Mouse (Mus musculus) neural tube, embryonic 14.5 days (tissue): ENCODE results near the gene Ino80b. TPM values are rescaled to one million over a fixed set of nuclear protein-coding genes. Genes with fewer than 3 reads are reported as not detected.
A peak's percentile ranks its signal among the peaks of the same experiment; 100 is the strongest.

Source experiments
- ATAC-seq: fragments of 200-750 bp; cut with Nextera tagmentation; 2 replicates; pipeline ENCODE4 v1.8.0; 2017; ENCODE audit warnings: low read depth, mild to moderate bottlenecking, moderate TSS enrichment, moderate library complexity
- H3K27ac ChIP-seq: fragments of 300-500 bp; sonication (generic); 2 replicates; pipeline ENCODE4 v1.5.1; 2014; ENCODE audit warnings: low read depth, mild to moderate bottlenecking, control low read depth, low read length, moderate library complexity, mixed read lengths
- H3K27me3 ChIP-seq: fragments of 300-500 bp; sonication (generic); 2 replicates; pipeline ENCODE4 v1.6.1; 2014; ENCODE audit warnings: low read length; ENCODE audit not compliant: control insufficient read depth, insufficient read depth
- H3K36me3 ChIP-seq: fragments of 300-500 bp; sonication (generic); 2 replicates; pipeline ENCODE4 v1.6.1; 2014; ENCODE audit warnings: low read length, mixed read lengths; ENCODE audit not compliant: control insufficient read depth, insufficient read depth
- H3K4me1 ChIP-seq: fragments of 300-500 bp; sonication (generic); 2 replicates; pipeline ENCODE4 v1.6.1; 2014; ENCODE audit warnings: low read length; ENCODE audit not compliant: control insufficient read depth, insufficient read depth
- H3K4me2 ChIP-seq: fragments of 300-500 bp; sonication (generic); 2 replicates; pipeline ENCODE4 v1.6.1; 2014; ENCODE audit warnings: mild to moderate bottlenecking, low read depth, low read length, control low read depth
- H3K4me3 ChIP-seq: fragments of 300-500 bp; sonication (generic); 2 replicates; pipeline ENCODE4 v1.5.1; 2014; ENCODE audit warnings: low read depth, low read length, control low read depth, mixed read lengths
- H3K9ac ChIP-seq: fragments of 300-500 bp; sonication (generic); replicated peaks from 2 replicates; pipeline ENCODE4 v1.6.1; 2014; ENCODE audit warnings: low read depth, mild to moderate bottlenecking, control low read depth, low read length, mixed read lengths
- H3K9me3 ChIP-seq: fragments of 300-500 bp; sonication (generic); 2 replicates; pipeline ENCODE4 v1.6.1; 2016; ENCODE audit warnings: low read length; ENCODE audit not compliant: control insufficient read depth
- WGBS: fragments of 180-500 bp; shearing (Covaris S2); extraction: QIAGEN DNeasy Blood & Tissue Kit; methylation state at CpG from one replicate; pipeline ENCODE4 v1.1.7; 2014; 5-methylcytosine and 5-hydroxymethylcytosine counted together
- polyA plus RNA-seq: library from polyadenylated mRNA; unstranded; fragments of >200 nt; fragmentation: Nextera tagmentation; extraction: Ambion mirVana; gene quantifications from 2 replicates; pipeline ENCODE4 v1.2.1, GENCODE M21; 2014

Gene Ino80b
- polyA plus RNA-seq, 1 experiment from 2014 or later = 13.5 TPM

DNA sequence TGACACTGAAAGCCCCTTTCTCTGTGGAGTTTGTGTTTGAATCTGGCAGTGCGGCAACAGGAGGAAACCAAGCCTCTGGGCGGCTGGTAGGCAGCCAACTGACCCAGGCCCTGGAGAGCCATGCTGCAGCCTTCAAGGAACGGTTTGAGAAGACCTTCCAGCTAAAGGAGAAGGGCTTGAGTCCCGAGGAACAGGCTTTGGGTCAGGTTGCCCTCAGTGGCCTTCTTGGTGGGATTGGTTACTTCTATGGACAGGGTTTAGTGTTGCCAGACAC is 8.1 kb downstream of the Ino80b start:
- H3K9me3 ChIP-seq = no peaks in the 10 kb centered on the region
- H3K4me3 ChIP-seq = no peak overlapping the region
- H3K27ac ChIP-seq = no peak overlapping the region
- H3K27me3 ChIP-seq = no peaks in the 10 kb centered on the region
- no peak overlapping the region for H3K9ac ChIP-seq
- no peak overlapping the region for H3K4me2 ChIP-seq
- WGBS = 85% methylated on average over 4 of the region's 4 CpGs
- ATAC-seq = no peak
- peaks cover 16% of the 10 kb centered on the region for H3K36me3 ChIP-seq
- peaks cover 24% of the 10 kb centered on the region for H3K4me1 ChIP-seq

DNA sequence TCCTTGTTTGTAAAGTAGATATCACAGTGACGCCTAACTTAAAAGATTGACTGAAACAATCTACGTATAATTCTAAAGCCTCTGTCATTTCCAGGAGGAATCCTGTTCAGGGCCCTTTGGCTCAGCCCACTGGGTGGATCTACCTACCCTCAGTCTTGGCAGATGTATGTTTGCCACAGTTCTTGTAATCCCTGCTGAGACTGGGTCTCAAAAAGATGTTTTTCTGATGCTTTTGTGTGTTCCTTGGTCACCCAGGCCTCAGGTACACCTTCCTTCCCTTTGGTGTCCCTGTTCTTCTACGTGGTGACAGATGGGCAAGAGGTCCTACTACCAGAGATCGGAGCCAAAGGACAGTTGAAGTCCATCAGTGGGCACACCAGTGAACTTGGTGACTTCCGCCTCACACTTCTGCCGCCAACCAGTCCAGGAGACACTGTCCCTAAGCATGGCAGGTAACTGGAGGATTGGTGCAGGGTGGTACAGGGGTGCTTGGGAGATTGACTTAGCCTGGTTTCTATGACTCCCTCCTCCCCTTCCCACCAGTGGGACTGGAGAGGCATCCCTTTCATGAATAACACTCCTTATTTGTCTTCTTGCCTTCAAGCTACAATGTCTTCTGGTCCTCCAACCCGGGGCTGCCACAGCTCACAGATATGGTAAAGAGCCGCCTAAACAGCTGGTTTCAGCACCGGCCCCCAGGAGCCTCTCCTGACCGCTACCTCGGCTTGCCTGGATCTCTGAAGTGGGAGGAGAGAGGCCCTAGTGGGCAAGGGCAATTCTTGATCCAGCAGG is 8.7 kb downstream of the Ino80b start:
- Histone ChIP-seq H3K36me3 (peaks cover 16% of the 10 kb centered on the region), H3K27me3 (no peaks in the 10 kb centered on the region), H3K9ac (peak overlapping the region; percentile 90), H3K27ac (no peak overlapping the region), H3K9me3 (no peaks in the 10 kb centered on the region), H3K4me2 (peak overlapping the region; percentile 67), H3K4me3 (peak overlapping the region; percentile 77), H3K4me1 (peaks cover 24% of the 10 kb centered on the region)
- 80% methylated on average over 11 of the region's 11 CpGs for WGBS
- ATAC-seq = no peak

DNA sequence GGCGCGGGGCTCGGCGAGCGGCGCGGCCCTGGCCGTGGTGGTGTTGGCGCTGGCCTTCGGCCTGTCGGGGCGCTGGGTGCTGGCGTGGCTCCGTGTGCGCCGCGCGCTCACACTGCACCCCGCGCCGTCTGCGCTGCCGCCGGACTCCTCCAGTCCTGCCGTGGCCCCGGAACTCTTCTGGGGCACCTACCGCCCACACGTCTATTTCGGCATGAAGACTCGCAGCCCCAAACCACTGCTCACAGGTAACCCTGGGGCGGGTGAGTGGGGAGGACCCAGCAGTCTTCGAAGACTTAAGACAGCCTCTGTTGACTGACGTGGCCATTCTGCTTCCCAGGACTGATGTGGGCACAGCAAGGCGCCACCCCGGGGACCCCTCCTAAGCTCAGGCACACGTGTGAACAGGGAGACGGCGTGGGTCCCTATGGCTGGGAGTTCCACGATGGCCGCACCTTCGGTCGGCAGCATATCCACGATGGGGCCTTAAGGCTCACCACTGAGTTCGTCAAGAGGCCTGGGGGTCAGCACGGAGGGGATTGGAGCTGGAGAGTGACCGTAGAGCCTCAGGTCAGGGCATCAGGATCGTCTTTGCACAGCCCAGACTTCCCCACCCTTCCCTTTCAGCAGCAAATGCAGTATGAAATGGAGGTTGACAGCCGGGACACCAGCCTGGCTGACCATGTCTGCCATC is 9.4 kb downstream of the Ino80b start:
- 2% methylated on average over 46 of the region's 48 CpGs for WGBS

DNA sequence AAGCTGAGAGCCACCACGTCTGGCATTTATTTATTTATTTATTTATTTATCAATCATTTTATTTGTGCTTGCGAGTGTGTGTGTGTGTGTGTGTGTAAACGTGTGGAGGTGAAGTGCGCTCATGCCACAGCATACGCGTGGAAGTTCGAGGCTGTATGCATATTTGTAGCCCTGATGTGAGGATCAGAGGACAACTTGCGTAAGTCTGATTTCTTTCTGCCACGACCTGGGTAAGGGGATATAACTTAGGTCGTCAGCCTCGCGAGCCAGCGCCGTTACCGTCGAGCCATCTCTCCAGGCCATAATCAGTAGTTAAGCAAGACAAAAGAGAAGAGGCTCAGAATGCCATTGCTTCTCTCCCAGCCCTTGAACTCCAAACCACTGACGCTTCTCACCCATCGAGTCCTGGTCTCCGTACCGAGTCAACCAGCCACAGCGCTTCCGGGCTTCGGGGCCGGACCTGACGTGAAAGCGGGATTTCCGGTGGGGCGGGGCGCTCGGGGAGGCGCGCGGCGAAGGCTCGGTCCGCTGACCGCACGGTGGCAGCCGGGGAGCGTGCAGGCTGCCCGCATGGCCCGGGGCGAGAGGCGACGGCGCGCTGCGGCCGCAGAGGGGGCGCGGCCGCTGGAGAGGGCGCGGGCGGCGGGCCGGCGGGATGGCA is 10.1 kb downstream of the Ino80b start, which contains the start of gene Mogs:
TSS of gene Mogs (plus strand) at position 486 of the 661 bp plus-strand sequence.
- peak within 1 kb of the TSS; percentile 80 for H3K27ac ChIP-seq
- H3K36me3 ChIP-seq = peaks cover 18% of the 10 kb centered on the region
- peak within 1 kb of the TSS; percentile 77 for H3K4me3 ChIP-seq
- peak within 1 kb of the TSS; percentile 67 for H3K4me2 ChIP-seq
- peak; percentile 84 for ATAC-seq
- no peaks in the 10 kb centered on the region for H3K27me3 ChIP-seq
- H3K9ac ChIP-seq = peak within 1 kb of the TSS; percentile 90
- peaks cover 22% of the 10 kb centered on the region for H3K4me1 ChIP-seq
- WGBS = under 1% methylated on average over 56 of the region's 58 CpGs
- no peaks in the 10 kb centered on the region for H3K9me3 ChIP-seq

More for the DNA sequence above, 9.4 kb downstream of the Ino80b start:
- no peaks in the 10 kb centered on the region for H3K27me3 ChIP-seq
- H3K36me3 ChIP-seq = peaks cover 18% of the 10 kb centered on the region
- peak overlapping the region; percentile 90 for H3K9ac ChIP-seq
- no peaks in the 10 kb centered on the region for H3K9me3 ChIP-seq
- H3K4me1 ChIP-seq = peaks cover 24% of the 10 kb centered on the region
- ATAC-seq = peak; percentile 13
- H3K27ac ChIP-seq = peak overlapping the region; percentile 80
- peak overlapping the region; percentile 77 for H3K4me3 ChIP-seq
- H3K4me2 ChIP-seq = peak overlapping the region; percentile 67

DNA sequence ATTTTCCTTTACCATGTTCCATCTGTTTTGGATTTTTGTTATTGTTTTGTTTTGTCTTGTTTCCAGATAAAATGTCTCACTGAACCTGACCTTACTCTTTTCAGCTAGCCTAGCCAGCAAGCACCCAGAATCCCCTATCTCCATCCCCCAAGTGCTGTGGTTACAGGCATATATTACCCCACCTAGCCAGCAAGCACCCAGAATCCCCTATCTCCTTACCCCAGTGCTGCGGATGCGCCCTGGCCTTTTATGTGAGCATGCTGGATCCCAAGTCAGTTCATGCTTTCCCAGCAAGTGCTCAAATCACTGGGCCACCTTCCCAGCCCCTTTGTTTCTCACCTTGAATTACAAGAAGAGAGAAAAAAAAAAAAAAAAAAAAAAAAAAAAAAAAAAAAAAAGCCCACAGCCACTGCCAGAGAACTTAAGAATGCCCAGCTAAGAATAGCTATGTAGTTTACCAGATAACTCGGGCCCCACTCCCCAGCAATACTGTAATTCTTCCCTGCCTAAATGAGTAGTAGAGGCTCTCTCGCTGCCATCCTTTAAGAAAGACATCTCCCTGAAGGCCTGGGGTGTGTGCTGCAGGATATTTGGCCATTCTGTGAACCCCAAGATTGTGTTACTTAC is 13.6 kb downstream of the Ino80b start:
- Histone ChIP-seq H3K9me3 (no peaks in the 10 kb centered on the region), H3K27me3 (no peaks in the 10 kb centered on the region), H3K4me3 (no peak overlapping the region), H3K27ac (no peak overlapping the region), H3K4me2 (no peak overlapping the region), H3K4me1 (peaks cover 25% of the 10 kb centered on the region), H3K36me3 (peaks cover 3% of the 10 kb centered on the region; the same call in 1 of the 2 replicates), H3K9ac (no peak overlapping the region)
- WGBS = 93% methylated on average over 4 of the region's 4 CpGs
- ATAC-seq = no peak

DNA sequence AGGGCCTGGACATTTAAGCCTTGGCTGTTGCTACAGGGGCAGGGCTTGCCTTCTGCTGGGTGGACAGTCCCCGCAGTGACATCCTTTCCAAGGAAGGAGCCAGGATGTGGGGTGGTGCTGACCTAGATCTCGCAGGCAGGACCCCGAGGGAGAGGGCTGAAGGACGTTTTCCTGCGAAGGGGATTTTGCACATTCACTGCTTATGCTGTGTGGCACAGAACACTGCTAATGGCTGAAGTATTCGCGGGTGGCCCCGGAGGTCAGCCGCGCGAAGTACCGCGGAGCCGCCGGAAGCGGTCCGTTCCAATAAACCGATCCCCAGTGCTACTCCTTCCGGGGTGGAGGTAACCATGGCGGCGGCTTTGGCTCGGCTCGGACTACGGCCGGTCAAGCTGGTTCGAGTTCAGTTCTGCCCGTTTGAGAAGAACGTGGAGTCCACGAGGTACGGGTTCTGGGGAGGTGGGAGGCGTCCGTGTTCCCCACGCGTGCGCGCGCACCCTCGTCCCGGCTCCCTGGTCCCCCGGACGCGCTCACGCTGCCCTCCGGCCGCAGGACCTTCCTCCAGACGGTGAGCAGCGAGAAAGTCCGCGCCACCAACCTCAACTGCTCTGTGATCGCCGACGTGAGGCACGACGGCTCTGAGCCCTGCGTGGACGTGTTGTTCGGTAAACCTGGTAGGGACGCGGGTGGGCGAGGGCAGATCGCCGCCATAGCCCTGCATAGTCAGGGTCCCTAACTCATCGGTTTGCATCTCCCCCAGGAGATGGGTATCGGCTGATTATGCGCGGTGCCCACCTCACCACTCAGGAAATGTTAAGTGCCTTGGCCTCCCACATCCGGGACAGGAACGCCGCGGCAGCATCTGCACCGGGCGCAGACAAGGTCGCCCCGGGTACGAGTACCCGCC is 16.2 kb downstream of the Ino80b start, which contains the start of gene Mrpl53:
TSS of gene Mrpl53 (plus strand) at position 279 of the 907 bp plus-strand sequence.
- peaks cover 3% of the 10 kb centered on the region; the same call in 1 of the 2 replicates for H3K36me3 ChIP-seq
- peaks cover 15% of the 10 kb centered on the region; the same call in 1 of the 2 replicates for H3K4me1 ChIP-seq
- peak within 1 kb of the TSS; percentile 86 for H3K9ac ChIP-seq
- ATAC-seq = peak; percentile 87
- peak within 1 kb of the TSS; percentile 93 for H3K4me2 ChIP-seq
- H3K9me3 ChIP-seq = no peaks in the 10 kb centered on the region
- H3K4me3 ChIP-seq = peak within 1 kb of the TSS; percentile 80
- no peaks in the 10 kb centered on the region for H3K27me3 ChIP-seq
- under 1% methylated on average over 76 of the region's 76 CpGs for WGBS
- peak within 1 kb of the TSS; percentile 75 for H3K27ac ChIP-seq

DNA sequence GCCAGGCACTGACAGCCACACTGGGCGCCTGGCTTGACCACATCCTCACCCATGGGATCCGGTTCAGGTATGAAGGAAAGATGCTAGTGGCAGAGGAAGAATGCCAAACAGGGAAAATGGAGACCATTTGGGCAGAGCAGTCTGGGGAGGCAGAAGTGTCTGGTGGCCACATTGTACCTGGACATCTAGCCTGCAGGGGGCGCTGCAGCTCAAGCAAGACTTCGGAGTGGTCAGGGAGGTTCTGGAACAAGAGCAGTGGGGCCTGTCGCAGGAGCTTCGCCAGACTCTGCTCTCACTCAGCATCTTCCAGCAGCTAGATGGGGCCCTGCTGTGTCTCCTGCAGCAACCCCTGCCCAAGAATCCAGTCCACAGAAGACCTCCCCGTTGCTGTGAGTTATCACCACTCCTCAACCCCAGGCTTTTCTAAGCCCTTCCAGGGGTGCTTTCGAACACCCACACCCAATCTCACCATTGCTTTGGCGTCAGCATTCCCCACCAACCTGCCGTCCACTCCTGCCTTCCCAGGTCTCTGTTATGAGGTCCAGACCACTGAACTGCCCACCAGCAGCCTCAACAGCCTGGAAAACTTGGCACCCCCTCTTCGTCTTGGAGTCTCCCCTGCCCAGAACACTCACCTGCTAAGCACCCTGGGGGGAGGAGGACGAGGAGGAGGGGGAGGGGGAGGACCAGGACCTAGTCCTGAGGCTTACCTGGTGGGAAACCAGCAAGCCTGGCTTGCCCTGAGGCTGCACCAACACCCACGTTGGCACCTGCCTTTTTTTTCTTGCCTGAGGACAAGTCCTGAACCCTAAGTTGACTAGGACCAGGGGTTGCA is 17.4 kb downstream of the Ino80b start:
- H3K4me3 ChIP-seq = no peak overlapping the region; the same call in 1 of the 2 replicates
- H3K9ac ChIP-seq = 0 out of 2 replicates have a peak overlapping the region, but pooled peaks have one; percentile 11
- H3K27me3 ChIP-seq = no peaks in the 10 kb centered on the region
- H3K9me3 ChIP-seq = no peaks in the 10 kb centered on the region
- H3K4me1 ChIP-seq = peaks cover 22% of the 10 kb centered on the region
- H3K36me3 ChIP-seq = peaks cover 3% of the 10 kb centered on the region; the same call in 1 of the 2 replicates
- 33% methylated on average over 13 of the region's 13 CpGs for WGBS
- H3K27ac ChIP-seq = no peak overlapping the region
- ATAC-seq = peak; percentile 12; the same call in 1 of the 2 replicates
- peak overlapping the region; percentile 93 for H3K4me2 ChIP-seq
